Mouse (Mus musculus) cortical plate, adult 2 months (tissue): ENCODE measurements around the gene Sostdc1.

ENCODE experiments used
- CTCF ChIP-seq: fragments of 200-500 bp; IDR thresholded peaks from 2 replicates; pipeline ENCODE4 v1.5.1; 2011; ENCODE audit warnings: mild to moderate bottlenecking, control low read depth, low read length; ENCODE audit not compliant: insufficient read depth; ENCODE audit errors: extremely low read depth
- POLR2A ChIP-seq: fragments of 200-500 bp; IDR thresholded peaks from 2 replicates; pipeline ENCODE4 v1.6.1; 2011; ENCODE audit warnings: mild to moderate bottlenecking, low read length, control low read depth; ENCODE audit not compliant: insufficient read depth; ENCODE audit errors: extremely low read depth

DNA sequence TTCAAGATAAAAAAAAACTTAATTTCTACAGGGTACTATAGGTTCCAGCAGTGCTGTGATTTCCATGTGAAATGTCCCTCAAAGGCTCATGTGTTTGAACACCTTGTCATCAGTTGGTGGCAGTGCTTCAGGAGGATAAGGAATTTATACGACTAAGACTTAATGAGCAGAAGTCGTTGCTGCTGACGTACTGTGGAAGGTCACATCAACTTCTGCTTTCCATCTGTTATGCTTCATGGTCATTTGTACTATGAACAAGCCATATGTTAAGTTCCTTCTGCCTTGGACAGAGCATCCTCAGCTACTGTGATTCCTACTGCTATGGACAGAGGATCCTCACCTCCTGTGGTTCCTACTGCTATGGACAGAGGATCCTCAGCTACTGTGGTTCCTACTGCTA lies 46.1 kb downstream of the Sostdc1 start:
- TF ChIP-seq CTCF (no peak), POLR2A (no peak)
